Mouse (Mus musculus) cerebellum, adult (tissue): ENCODE data around the gene Als2cl.

Experiments used
- ATAC-seq: cut with Nextera tagmentation; 2 replicates; pipeline ENCODE4 v1.9.2; 2017; ENCODE audit warnings: mild to moderate bottlenecking, moderate library complexity, mixed read lengths; ENCODE audit not compliant: insufficient number of reproducible peaks, low FRiP score, low TSS enrichment

Gene Als2cl

GRCm38 (mm10) chr9:110879998-110880561 lies 410 bp downstream of the Als2cl start, which contains the start of gene Tmie:
TSS of gene Tmie (minus strand) at chr9:110880113.
- no peak for ATAC-seq

GRCm38 (mm10) chr9:110880772-110881171 lies 1.1 kb downstream of the Als2cl start:
- no peak for ATAC-seq

- ATAC-seq: no peak
These were observed 2.3 kb downstream of the Als2cl start for GRCm38 (mm10) chr9:110881953-110882352.

GRCm38 (mm10) chr9:110887388-110888303 lies 8.0 kb downstream of the Als2cl start:
- no peak for ATAC-seq

- no peak for ATAC-seq
These were observed 9.3 kb downstream of the Als2cl start for GRCm38 (mm10) chr9:110888935-110889334.

- ATAC-seq: no peak
These were observed 10.5 kb downstream of the Als2cl start for GRCm38 (mm10) chr9:110890026-110890783.

- no peak for ATAC-seq
These were observed 11.6 kb downstream of the Als2cl start for GRCm38 (mm10) chr9:110891077-110891828.

- no peak for ATAC-seq
These were observed 12.9 kb downstream of the Als2cl start for GRCm38 (mm10) chr9:110892552-110892951.

- ATAC-seq: no peak
These were observed 13.8 kb downstream of the Als2cl start for GRCm38 (mm10) chr9:110893429-110893828.

- ATAC-seq: no peak
These were observed 15.8 kb downstream of the Als2cl start for GRCm38 (mm10) chr9:110895507-110895906.

GRCm38 (mm10) chr9:110895994-110896393 lies 16.3 kb downstream of the Als2cl start:
- no peak for ATAC-seq

- ATAC-seq: no peak
These were observed 16.9 kb downstream of the Als2cl start for GRCm38 (mm10) chr9:110896595-110896994.

GRCm38 (mm10) chr9:110899451-110900008 lies 19.9 kb downstream of the Als2cl start:
- no peak for ATAC-seq

- no peak for ATAC-seq
These were observed 21.5 kb downstream of the Als2cl start for GRCm38 (mm10) chr9:110901204-110901603.

- no peak for ATAC-seq
These were observed 22.6 kb downstream of the Als2cl start for GRCm38 (mm10) chr9:110902271-110902670.

GRCm38 (mm10) chr9:110907201-110907837 lies 27.6 kb downstream of the Als2cl start:
- ATAC-seq: no peak

- no peak for ATAC-seq
These were observed 28.4 kb downstream of the Als2cl start for GRCm38 (mm10) chr9:110907838-110908630.

GRCm38 (mm10) chr9:110908631-110909016 lies 29.0 kb downstream of the Als2cl start:
- ATAC-seq: no peak
